Mouse (Mus musculus): ENCODE measurements around the gene Samd3. TPM values are rescaled to one million over a fixed set of nuclear protein-coding genes. Genes with fewer than 3 reads are reported as not detected.

Samd3 gene
- polyA plus RNA-seq, 1 experiment from 2014 or later: 0.08 TPM

Other genes starting within 250 kb of the Samd3 start
- 0.21 TPM in 1 of 2 replicates, not detected in the other for gene Gm9767, start 151.5 kb upstream of the Samd3 start, polyA plus RNA-seq (2016; fragmentation: Nextera tagmentation; extraction: Ambion mirVana)
- 0.41 and 2.7 TPM in 2 replicates for gene Tmem200a, start 150.7 kb upstream of the Samd3 start, polyA plus RNA-seq (2016; fragmentation: Nextera tagmentation; extraction: Ambion mirVana)
- gene L3mbtl3, start 146.3 kb downstream of the Samd3 start, polyA plus RNA-seq (2016; fragmentation: Nextera tagmentation; extraction: Ambion mirVana): 25.1 and 34.8 TPM in 2 replicates